Mouse (Mus musculus): Measurements from ENCODE around the gene Olfr961. TPM values are rescaled to one million over a fixed set of nuclear protein-coding genes. Genes with fewer than 3 reads are reported as not detected.

The Olfr961 gene
- total RNA-seq (2021), result not detected
- long read RNA-seq, experiment 1, result 0 reads
- long read RNA-seq, experiment 2, result 0 reads

- DNase-seq (ENCODE audit: low spot score in 2 of 2), result no peak
Observed at GRCm38 (mm10) chr9:39644785-39645184, at the start of gene Olfr961. TSS of gene Olfr961 (plus strand) at chr9:39645085.

- DNase-seq (ENCODE audit: low spot score in 2 of 2), result no peak
Observed at GRCm38 (mm10) chr9:39602536-39603332, 42.2 kb upstream of the Olfr961 start.

DNA sequence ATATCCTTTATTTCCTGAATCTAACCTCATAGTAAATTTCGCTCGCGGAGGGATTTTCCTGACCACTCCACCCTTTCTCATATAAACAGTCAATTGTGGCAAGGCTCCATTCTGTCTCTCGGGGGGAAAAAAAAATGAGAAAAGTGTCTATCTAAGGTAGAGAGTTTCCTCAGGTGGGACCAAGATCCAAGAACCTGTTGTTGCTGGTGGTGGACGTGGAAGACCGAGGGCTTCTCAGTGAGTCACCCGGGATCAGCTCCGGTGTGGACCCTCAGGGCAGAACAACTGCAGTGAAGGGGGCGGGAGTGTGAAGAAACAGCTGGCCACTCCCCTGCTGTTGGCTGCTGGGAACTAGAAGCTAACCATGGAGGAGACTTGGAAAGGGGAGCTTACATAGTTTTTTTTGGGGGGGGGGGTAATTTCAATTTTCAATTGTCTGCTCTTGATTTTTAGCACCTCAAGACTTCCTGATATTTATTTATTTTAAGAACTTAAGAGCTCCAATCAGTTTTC lies 41.5 kb upstream of the Olfr961 start:
- no peak for DNase-seq (ENCODE audit: low spot score in 2 of 2)

DNA sequence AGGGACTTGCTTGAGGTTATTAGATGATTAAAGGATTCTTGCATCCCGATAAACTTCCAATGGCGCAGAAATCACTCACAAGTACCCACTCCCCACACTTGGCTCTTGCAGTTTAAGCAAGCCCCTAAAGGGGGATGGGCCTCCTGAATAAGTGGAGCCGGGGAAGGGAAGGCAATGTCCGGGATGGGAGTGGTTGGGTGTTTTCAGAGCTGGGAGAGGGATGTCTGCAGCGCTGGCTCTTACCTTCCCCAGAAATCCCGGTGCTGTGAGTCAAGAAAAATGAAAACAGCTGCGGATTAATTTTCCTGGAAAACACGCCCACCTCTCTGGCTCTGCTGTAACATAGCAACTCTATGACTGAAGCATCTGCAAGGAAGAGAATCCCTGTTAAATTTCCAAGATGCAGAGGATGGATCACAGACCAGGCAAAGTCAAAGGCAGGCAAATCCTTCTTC lies 40.9 kb upstream of the Olfr961 start, which contains the start of gene AW551984:
Gene AW551984, minus strand, starts transcription at position 405 of the 455 bp plus-strand sequence.
- no peak for DNase-seq (ENCODE audit: low spot score in 2 of 2)

DNA sequence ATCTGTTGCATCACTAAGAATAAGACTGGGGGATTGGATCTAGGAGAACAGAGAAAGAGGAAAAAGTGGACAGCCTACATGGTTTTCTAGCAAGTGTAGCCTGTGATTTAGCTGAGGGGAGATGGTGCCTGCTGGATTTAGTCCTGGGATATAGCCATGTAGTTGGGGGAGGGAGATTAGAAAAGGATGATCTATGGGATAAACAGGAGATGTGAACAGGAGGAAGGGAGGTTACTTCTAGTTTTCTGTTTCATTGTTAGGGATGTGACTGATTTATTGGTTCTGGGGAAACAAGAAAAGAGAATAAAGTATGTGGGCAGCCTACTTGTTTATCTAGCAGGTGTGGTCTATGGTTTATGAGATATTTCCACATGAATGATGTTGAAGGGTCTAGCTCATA lies 36.4 kb upstream of the Olfr961 start:
- DNase-seq (ENCODE audit: low spot score in 2 of 2), result no peak

- no peak for DNase-seq (ENCODE audit: low spot score in 2 of 2)
Observed at GRCm38 (mm10) chr9:39610355-39610754, 34.5 kb upstream of the Olfr961 start, which contains the start of gene Olfr148. TSS of gene Olfr148 (plus strand) at chr9:39610655.

DNA sequence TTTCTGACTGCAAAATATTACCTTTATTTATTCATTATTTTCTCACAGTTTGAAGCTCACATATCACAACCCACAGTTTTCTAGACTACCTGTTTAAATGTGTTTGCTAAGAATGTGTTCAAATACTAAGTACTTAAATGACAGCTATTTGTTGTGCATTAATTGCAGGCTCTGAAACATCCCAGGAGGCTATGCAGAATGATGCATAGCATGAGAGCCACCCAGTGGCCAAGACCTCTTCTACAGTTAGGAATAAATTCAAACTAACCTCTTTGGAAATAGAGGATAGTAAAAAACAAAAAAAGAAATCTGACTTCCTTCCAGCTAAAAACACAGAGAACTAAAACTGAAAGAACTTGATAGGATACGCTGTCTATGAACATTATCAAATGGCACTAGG lies 32.9 kb upstream of the Olfr961 start:
- DNase-seq (ENCODE audit: low spot score in 2 of 2), result no peak

GRCm38 (mm10) chr9:39621073-39621472 lies 23.8 kb upstream of the Olfr961 start, which contains the start of gene Olfr960:
TSS of gene Olfr960 (plus strand) at chr9:39621373.
- no peak for DNase-seq (ENCODE audit: low spot score in 2 of 2)

GRCm38 (mm10) chr9:39623783-39624182 lies 21.1 kb upstream of the Olfr961 start:
- no peak for DNase-seq (ENCODE audit: low spot score in 2 of 2)

- DNase-seq (ENCODE audit: low spot score in 2 of 2), result no peak
Observed at GRCm38 (mm10) chr9:39624711-39625110, 20.2 kb upstream of the Olfr961 start.

GRCm38 (mm10) chr9:39629069-39629468 lies 15.8 kb upstream of the Olfr961 start:
- no peak for DNase-seq (ENCODE audit: low spot score in 2 of 2)

DNA sequence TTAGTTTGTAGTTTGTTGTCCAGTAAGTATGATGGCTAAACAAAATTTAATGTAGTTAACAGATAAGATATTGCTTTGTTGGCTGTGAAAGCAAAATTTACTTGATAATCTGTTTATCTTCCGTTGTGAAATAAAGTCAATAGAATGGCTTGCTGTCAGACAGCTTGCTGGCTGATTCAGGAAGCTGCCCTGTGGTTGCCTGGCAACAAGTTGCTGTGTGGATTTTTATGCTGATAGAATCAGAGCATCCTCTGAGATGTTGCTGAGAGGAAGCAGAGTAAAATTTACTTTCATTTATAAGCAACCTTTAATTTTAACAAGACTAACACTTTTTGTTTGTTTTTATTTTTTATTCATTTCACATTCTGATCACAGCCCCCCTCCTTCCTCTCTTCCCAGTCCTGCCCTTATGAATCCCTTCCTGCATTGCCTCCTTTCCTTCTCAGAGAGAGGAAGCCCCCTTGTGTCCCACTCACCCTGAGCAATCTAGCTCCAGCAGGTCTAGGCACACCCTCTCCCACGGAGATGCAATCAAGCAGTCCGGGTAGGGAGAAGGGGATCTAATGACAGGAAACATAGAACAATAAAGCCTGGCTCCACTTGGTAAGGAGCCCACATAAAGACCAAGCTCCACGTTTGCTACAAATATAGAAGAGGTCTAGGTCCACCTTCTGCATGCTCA lies 10.8 kb upstream of the Olfr961 start:
- no peak for DNase-seq (ENCODE audit: low spot score in 2 of 2)

DNA sequence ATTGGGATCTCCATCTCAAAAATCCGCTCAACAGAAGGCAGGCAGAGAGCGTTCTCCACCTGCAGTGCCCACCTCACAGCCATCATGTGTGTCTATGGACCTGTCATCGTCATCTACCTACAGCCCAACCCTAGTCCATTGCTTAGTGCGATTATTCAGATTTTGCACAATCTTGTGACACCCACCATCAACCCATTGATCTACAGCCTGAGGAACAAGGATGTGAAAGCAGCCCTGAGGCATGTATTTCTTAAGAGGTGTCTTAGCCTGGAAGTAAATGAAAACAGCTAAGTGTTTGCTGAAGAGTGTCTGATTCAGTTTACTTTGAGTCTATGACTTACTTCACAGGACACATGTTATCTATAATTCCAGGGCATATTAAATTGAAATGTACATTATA lies 2.5 kb downstream of the Olfr961 start:
- no peak for DNase-seq (ENCODE audit: low spot score in 2 of 2)

DNA sequence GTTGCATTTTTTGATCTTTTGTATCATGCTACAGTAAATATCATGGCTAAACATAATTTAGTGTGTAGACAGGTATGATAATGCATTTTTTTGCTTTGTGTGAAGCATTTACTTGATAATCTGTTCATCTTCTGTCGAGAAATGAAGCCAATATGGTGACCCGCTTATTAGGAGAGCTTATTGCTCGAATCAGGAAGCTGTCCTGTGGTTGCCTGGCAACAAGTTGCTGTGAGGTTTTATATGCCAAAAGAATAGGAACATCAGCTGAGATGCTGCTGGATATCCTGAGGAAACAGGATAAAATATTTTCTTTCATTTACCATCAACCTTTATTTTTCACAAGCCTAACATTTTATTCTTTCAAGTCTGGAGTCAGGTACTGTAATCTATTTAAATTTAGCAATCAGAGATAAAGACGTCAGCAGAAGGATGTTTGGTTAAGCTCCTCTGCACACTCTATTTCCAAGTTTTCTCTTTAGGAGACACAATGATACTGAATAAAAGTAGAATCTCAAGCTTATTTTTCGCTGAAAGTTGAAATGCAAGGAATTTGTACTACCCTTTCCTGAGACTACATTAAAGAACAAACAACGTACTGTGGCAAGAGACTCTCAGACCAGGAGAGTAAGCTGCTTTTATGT lies 10.0 kb downstream of the Olfr961 start:
- DNase-seq (ENCODE audit: low spot score in 2 of 2), result no peak

GRCm38 (mm10) chr9:39666905-39667304 lies 22.0 kb downstream of the Olfr961 start, which contains the start of gene Olfr963:
TSS of gene Olfr963 (plus strand) at chr9:39667205.
- no peak for DNase-seq (ENCODE audit: low spot score in 2 of 2)

DNA sequence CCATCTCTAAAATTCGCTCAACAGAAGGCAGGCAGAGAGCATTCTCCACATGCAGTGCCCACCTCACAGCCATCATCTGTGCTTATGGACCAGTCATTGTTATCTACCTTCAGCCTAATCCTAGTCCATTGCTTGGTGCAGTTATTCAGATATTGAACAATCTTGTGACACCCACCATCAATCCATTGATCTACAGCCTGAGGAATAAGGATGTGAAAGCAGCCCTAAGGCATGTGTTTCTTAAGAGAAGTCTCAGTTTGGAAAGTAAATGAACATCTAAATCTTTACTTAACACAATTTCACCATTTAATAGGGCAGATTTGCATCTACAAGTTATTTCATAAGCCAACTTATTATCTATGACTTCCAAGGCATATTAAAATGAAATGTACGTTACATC lies 24.8 kb downstream of the Olfr961 start:
- DNase-seq (ENCODE audit: low spot score in 2 of 2), result no peak

- DNase-seq (ENCODE audit: low spot score in 2 of 2), result no peak
Observed at GRCm38 (mm10) chr9:39674820-39675219, 29.9 kb downstream of the Olfr961 start.

DNA sequence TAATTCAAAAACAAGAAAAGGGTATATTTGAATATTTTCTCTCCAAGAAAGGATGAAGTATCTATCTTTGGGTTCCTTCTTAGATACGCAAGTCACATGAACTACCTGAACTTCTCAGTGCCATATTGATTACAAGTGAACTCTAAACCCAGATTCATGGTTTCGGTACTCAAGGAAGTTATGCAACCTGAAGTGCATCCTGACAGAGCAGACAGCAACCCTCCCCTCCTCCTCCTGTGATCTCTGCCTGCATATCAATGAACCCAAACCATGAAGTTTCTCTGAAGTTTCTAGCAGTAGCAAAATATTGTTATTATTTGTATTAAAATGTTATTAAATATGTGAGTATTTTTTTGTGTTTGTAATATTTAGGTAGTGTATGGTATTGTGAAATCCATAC lies 33.7 kb downstream of the Olfr961 start:
- DNase-seq (ENCODE audit: low spot score in 2 of 2), result no peak

DNA sequence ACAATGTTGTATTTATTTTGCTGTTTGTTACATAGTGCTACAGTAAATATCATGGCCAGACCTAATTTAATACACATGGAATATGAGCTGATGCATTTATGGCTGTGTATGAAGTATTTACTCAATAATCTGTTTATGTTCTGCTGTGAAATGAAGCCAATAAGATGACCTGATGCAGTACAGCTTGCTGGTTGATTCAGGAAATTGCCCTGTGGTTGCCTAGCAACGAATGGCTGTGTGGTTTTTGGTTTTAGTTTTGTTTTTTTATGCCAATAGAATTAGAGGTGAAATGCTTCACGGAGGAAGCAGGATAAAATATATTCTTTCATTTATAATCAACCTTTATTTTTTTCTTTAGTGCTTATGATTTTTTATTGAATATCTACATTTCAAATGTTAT lies 34.4 kb downstream of the Olfr961 start:
- DNase-seq (ENCODE audit: low spot score in 2 of 2), result no peak
